Mouse (Mus musculus) hindbrain, embryonic 10.5 days (tissue): ENCODE results near the gene Ankrd28. TPM values are rescaled to one million over a fixed set of nuclear protein-coding genes. Genes with fewer than 3 reads are reported as not detected.

Experiments
- DNase-seq: peaks from one replicate; pipeline ENCODE4 v3.0.0-alpha.2; 2017; ENCODE audit warnings: low spot score
- H3K27ac ChIP-seq: fragments of 300-500 bp; sonication (generic); 2 replicates; pipeline ENCODE4 v1.5.1; 2016; ENCODE audit warnings: mild to moderate bottlenecking, moderate library complexity
- H3K27me3 ChIP-seq: fragments of 300-500 bp; sonication (generic); 2 replicates; pipeline ENCODE4 v1.6.1; 2016; ENCODE audit warnings: mild to moderate bottlenecking; ENCODE audit not compliant: poor library complexity, insufficient read depth, severe bottlenecking
- H3K36me3 ChIP-seq: fragments of 300-500 bp; sonication (generic); 2 replicates; pipeline ENCODE4 v1.6.1; 2016; ENCODE audit warnings: mild to moderate bottlenecking, moderate library complexity
- H3K4me1 ChIP-seq: fragments of 300-500 bp; sonication (generic); replicated peaks from 2 replicates; pipeline ENCODE4 v1.6.1; 2016; ENCODE audit warnings: mild to moderate bottlenecking
- H3K4me3 ChIP-seq: fragments of 300-500 bp; sonication (generic); 2 replicates; pipeline ENCODE4 v1.5.1; 2016; ENCODE audit warnings: mild to moderate bottlenecking, moderate library complexity
- H3K9me3 ChIP-seq: fragments of 300-500 bp; sonication (generic); 2 replicates; pipeline ENCODE4 v1.6.1; 2016; ENCODE audit warnings: mild to moderate bottlenecking, moderate library complexity
- WGBS: fragments of 180-500 bp; shearing (Covaris S2); methylation state at CpG from one replicate; pipeline ENCODE4 v1.1.7; 2016; 5-methylcytosine and 5-hydroxymethylcytosine counted together
- polyA plus RNA-seq: library from polyadenylated mRNA; unstranded; fragments of >200 nt; fragmentation: Nextera tagmentation; extraction: Ambion mirVana; gene quantifications from 2 replicates; pipeline ENCODE4 v1.2.1, GENCODE M21; 2016

Ankrd28 gene
- polyA plus RNA-seq, 1 experiment from 2014 or later = 7.7 TPM

DNA sequence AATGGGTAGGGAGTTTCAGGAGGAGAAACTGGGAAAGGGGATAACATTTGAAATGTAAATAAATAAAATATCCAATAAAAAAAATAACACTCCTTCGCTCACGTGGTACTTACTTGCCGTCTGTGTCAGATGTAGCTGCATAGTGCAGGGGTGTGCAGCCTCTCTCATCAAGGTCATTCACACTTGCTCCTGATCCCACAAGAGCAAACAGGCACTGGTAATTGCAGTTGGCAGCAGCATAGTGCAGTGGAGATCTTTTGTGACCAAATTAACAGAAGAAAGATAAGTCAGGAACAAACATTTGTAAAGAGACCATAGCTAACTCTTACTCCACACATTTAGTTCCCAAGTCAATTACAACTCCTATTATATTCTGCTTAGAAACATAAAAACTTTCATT is 102.9 kb downstream of the Ankrd28 start:
- no peaks in the 10 kb centered on the region for H3K27me3 ChIP-seq

GRCm38 (mm10) chr14:31722746-31723145 is 107.7 kb downstream of the Ankrd28 start:
- H3K4me3 ChIP-seq = no peak overlapping the region
- H3K36me3 ChIP-seq = peaks cover 61% of the 10 kb centered on the region
- 96% methylated on average over 1 of the region's 1 CpGs for WGBS
- H3K9me3 ChIP-seq = no peaks in the 10 kb centered on the region
- no peak overlapping the region for H3K27ac ChIP-seq
- H3K27me3 ChIP-seq = no peaks in the 10 kb centered on the region
- no peak for DNase-seq
- H3K4me1 ChIP-seq = no peaks in the 10 kb centered on the region

More for the DNA sequence above, 102.9 kb downstream of the Ankrd28 start:
- no peak overlapping the region for H3K4me3 ChIP-seq
- WGBS = 93% methylated on average over 3 of the region's 3 CpGs
- no peaks in the 10 kb centered on the region for H3K9me3 ChIP-seq
- no peak for DNase-seq
- H3K36me3 ChIP-seq = peaks cover 42% of the 10 kb centered on the region
- H3K27ac ChIP-seq = no peak overlapping the region
- H3K4me1 ChIP-seq = no peaks in the 10 kb centered on the region

GRCm38 (mm10) chr14:31721256-31721655 is 109.2 kb downstream of the Ankrd28 start:
- Histone ChIP-seq H3K4me3 (no peak overlapping the region), H3K36me3 (peaks cover 61% of the 10 kb centered on the region), H3K4me1 (no peaks in the 10 kb centered on the region), H3K9me3 (no peaks in the 10 kb centered on the region), H3K27me3 (no peaks in the 10 kb centered on the region), H3K27ac (no peak overlapping the region)
- 94% methylated on average over 3 of the region's 3 CpGs for WGBS
- DNase-seq = no peak

- Histone ChIP-seq H3K27me3 (no peaks in the 10 kb centered on the region), H3K9me3 (no peaks in the 10 kb centered on the region), H3K27ac (no peak overlapping the region), H3K4me3 (no peak overlapping the region), H3K36me3 (peaks cover 84% of the 10 kb centered on the region), H3K4me1 (no peaks in the 10 kb centered on the region)
- 83% methylated on average over 2 of the region's 2 CpGs for WGBS
- DNase-seq = no peak
Measured at GRCm38 (mm10) chr14:31718332-31718731, 112.1 kb downstream of the Ankrd28 start.

DNA sequence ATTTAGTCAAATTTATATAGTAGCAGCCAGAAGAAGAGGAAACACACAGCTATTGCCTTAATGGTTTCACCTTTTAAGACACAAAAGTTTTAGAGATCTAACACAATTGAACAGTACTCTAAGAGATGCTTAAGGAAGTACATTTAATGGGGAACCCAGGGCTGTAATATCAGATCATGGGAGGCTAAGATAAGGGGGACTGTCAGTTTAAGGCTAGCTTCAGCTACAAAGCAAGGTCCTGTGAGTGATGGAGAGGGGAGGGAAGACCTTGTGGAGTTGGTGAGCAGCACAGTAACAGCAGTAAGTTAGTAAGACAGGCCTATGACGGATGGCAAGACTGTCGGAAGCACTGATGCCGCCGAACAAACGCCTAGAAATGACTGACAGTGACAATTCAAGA is 113.1 kb downstream of the Ankrd28 start:
- Histone ChIP-seq H3K27ac (no peak overlapping the region), H3K36me3 (peaks cover 89% of the 10 kb centered on the region), H3K27me3 (no peaks in the 10 kb centered on the region), H3K4me3 (no peak overlapping the region), H3K9me3 (no peaks in the 10 kb centered on the region), H3K4me1 (no peaks in the 10 kb centered on the region)
- WGBS = 96% methylated on average over 5 of the region's 5 CpGs
- DNase-seq = no peak

GRCm38 (mm10) chr14:31715669-31716068 is 114.8 kb downstream of the Ankrd28 start:
- DNase-seq = no peak
- Histone ChIP-seq H3K27ac (no peak overlapping the region), H3K27me3 (no peaks in the 10 kb centered on the region), H3K36me3 (peaks cover 92% of the 10 kb centered on the region), H3K4me3 (no peak overlapping the region), H3K9me3 (no peaks in the 10 kb centered on the region), H3K4me1 (no peaks in the 10 kb centered on the region)

DNA sequence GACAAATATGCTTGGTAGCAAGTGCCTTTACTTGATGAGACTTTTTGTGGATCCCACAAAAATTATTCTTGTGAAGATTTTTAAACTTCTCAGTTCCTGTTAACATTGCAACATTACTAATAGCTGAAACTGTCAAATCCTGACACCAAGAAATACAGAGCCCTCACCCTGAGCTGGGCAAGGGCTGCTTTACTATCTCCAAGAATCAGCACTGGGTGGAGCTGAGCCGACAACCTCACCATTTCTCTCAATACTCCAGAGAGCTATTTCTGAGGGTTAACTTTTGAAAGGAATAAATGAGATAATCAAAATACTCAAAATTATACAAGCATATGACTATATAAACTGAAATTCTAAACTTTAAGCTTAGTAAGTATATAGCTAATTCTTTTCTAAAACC is 121.1 kb downstream of the Ankrd28 start:
- DNase-seq = no peak
- WGBS = 90% methylated on average over 1 of the region's 1 CpGs
- no peaks in the 10 kb centered on the region for H3K9me3 ChIP-seq
- peaks cover 75% of the 10 kb centered on the region for H3K36me3 ChIP-seq
- H3K27me3 ChIP-seq = no peaks in the 10 kb centered on the region
- no peak overlapping the region for H3K27ac ChIP-seq
- no peaks in the 10 kb centered on the region for H3K4me1 ChIP-seq
- H3K4me3 ChIP-seq = no peak overlapping the region

DNA sequence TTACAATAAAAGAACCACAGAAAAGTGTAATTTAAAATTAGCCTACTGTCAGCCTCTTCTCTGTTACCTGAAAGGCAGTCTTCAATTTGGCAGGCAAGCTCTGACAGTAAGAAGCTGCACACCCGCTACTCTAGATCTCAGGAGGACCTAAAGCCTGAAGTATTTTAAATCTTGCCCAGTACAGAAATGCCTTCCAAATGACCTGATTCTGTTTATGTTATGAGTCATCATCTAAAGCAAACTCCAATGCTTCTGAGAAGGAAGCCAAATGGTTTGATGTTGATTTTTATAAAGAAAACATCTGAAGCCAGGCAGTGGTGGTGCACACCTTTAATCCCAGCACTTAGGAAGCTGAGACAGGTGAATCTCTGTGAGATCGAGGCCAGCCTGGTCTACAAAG is 130.1 kb downstream of the Ankrd28 start:
- no peak for DNase-seq
- WGBS = 91% methylated on average over 2 of the region's 2 CpGs
- Histone ChIP-seq H3K36me3 (peaks cover 77% of the 10 kb centered on the region), H3K4me3 (no peak overlapping the region), H3K9me3 (no peaks in the 10 kb centered on the region), H3K27me3 (no peaks in the 10 kb centered on the region), H3K4me1 (no peaks in the 10 kb centered on the region), H3K27ac (no peak overlapping the region)

GRCm38 (mm10) chr14:31697755-31698154 is 132.7 kb downstream of the Ankrd28 start:
- Histone ChIP-seq H3K9me3 (no peaks in the 10 kb centered on the region), H3K4me3 (no peak overlapping the region), H3K27ac (no peak overlapping the region), H3K27me3 (no peaks in the 10 kb centered on the region), H3K4me1 (no peaks in the 10 kb centered on the region), H3K36me3 (peaks cover 51% of the 10 kb centered on the region)
- WGBS = 89% methylated on average over 4 of the region's 4 CpGs
- no peak for DNase-seq

DNA sequence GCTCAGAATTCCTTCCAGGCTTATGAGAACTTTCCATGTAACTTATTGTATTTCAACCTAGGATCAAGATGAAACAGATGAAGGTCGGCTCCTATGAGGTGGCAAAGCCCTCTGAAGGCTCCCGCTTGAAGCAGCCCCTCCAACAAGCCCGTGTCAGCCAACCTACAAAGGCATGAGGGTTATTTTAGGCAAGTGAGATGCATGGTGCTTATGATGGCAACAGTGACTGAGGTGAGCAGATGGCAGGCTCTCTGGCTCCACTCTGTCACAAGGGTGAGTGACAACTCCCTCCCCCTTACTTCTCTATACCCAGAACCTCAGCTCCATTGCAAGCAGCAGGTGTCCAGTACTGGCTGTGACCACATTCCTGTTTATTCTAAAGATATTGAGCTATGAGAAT is 133.1 kb downstream of the Ankrd28 start:
- Histone ChIP-seq H3K27me3 (no peaks in the 10 kb centered on the region), H3K36me3 (peaks cover 47% of the 10 kb centered on the region), H3K4me3 (no peak overlapping the region), H3K9me3 (no peaks in the 10 kb centered on the region), H3K4me1 (no peaks in the 10 kb centered on the region), H3K27ac (no peak overlapping the region)
- WGBS = 91% methylated on average over 3 of the region's 3 CpGs
- DNase-seq = no peak

DNA sequence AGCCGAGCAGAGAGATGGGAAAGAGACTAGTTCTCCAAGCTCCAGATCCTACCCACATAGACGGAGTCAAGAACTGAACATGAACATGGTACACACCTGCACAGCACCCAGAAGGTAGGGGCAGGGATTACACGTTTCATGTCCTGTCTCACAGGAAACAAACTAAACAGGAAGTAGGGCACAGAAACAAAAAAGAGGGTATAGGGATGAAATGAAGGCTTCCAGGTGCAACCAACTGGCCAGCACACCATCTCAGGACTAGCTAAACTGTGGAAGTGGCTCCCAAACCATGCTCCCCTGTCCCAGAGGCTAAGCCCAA is 133.5 kb downstream of the Ankrd28 start:
- no peaks in the 10 kb centered on the region for H3K27me3 ChIP-seq
- WGBS = 88% methylated on average over 3 of the region's 3 CpGs
- no peak overlapping the region for H3K27ac ChIP-seq
- DNase-seq = no peak
- no peak overlapping the region for H3K4me3 ChIP-seq
- H3K9me3 ChIP-seq = no peaks in the 10 kb centered on the region
- H3K4me1 ChIP-seq = no peaks in the 10 kb centered on the region
- H3K36me3 ChIP-seq = peaks cover 43% of the 10 kb centered on the region

GRCm38 (mm10) chr14:31696206-31696984 is 134.1 kb downstream of the Ankrd28 start:
- Histone ChIP-seq H3K36me3 (peaks cover 37% of the 10 kb centered on the region), H3K27ac (no peak overlapping the region), H3K4me1 (no peaks in the 10 kb centered on the region), H3K9me3 (no peaks in the 10 kb centered on the region), H3K27me3 (no peaks in the 10 kb centered on the region), H3K4me3 (no peak overlapping the region)
- WGBS = 88% methylated on average over 9 of the region's 9 CpGs
- DNase-seq = no peak

- DNase-seq = no peak
- H3K4me1 ChIP-seq = no peaks in the 10 kb centered on the region
- H3K27ac ChIP-seq = no peak overlapping the region
- H3K4me3 ChIP-seq = no peak overlapping the region
- H3K9me3 ChIP-seq = no peaks in the 10 kb centered on the region
- H3K36me3 ChIP-seq = peaks cover 9% of the 10 kb centered on the region
- H3K27me3 ChIP-seq = no peaks in the 10 kb centered on the region
- 89% methylated on average over 6 of the region's 6 CpGs for WGBS
Measured at GRCm38 (mm10) chr14:31692536-31692935, 137.9 kb downstream of the Ankrd28 start.

GRCm38 (mm10) chr14:31686231-31686630 is 144.2 kb downstream of the Ankrd28 start:
- Histone ChIP-seq H3K36me3 (no peaks in the 10 kb centered on the region), H3K27ac (no peak overlapping the region), H3K27me3 (no peaks in the 10 kb centered on the region), H3K9me3 (no peaks in the 10 kb centered on the region), H3K4me1 (peaks cover 8% of the 10 kb centered on the region), H3K4me3 (no peak overlapping the region)
- DNase-seq = no peak
- 89% methylated on average over 1 of the region's 1 CpGs for WGBS
